Mouse (Mus musculus): Measurements from ENCODE around the gene Wnt11.

- TF ChIP-seq CTCF (IDR thresholded peaks at IDR 0.05; ENCODE audit: control insufficient read depth, insufficient read depth, low read length) = no peak
- TF ChIP-seq POLR2A (IDR thresholded peaks at IDR 0.05; ENCODE audit: borderline replicate concordance, control insufficient read depth, low read depth, low read length) = no peak
These were observed 59.4 kb downstream of the Wnt11 start for GRCm38 (mm10) chr7:98894305-98894704.

Data from bone marrow, adult 2 months (tissue).